Mouse (Mus musculus) embryo, embryonic 11 days (tissue): Measurements from ENCODE around the gene Zfp800.

Source experiments
- DNase-seq: peaks from one replicate; pipeline ENCODE4 v3.0.0-alpha.2; 2015

The Zfp800 gene

DNA sequence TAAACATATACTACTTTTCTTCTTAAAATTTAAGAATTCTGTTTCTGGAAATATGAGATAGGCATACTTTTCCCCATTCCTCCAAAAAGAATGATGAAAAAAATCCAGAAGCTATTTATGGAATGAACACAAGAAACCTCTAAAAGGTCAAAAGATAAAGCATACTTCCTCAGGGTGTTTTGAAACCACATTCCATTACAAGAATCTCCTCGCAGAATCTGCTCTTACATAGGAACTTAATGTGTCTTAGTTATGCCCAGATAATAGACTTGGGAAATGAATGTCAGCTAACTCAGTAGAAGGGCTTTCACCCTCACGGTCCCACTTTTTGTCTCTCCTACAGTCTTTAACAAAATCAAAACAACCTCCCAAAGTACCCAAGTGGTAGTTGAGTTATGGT lies 203.9 kb downstream of the Zfp800 start:
- no peak for DNase-seq

DNA sequence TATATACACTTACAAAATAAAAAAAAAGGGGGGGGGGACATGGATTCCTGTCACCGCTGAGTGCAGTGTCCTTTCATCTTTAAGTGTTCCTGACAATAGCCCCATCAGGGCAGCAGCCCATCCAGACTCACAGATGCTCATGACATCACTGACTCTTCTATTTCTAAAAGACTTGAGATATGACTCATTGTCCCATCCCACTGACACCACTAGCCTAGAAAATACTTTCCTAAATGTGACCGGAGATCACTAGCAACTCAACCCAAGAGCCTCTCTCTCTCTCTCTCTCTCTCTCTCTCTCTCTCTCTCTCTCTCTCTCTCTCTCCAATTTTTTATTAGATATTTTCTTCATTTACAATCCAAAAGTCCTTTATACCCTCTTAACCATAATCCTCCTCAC lies 205.9 kb downstream of the Zfp800 start:
- no peak for DNase-seq
